Mouse (Mus musculus) urinary bladder, postnatal 36 days (tissue): ENCODE measurements around the gene Cd80.
"Not testable (repeated sequence)": the region's sequence is repeated elsewhere in the genome, so short reads cannot be mapped to it uniquely, and the experiment has no call there.

Experiments
- DNase-seq, 2 experiments: peaks; one replicate each; pipeline ENCODE4 v3.0.0; 2022; ENCODE audit warnings: low spot score in 2 of 2, mixed read lengths in 1 of 2

The Cd80 gene

DNA sequence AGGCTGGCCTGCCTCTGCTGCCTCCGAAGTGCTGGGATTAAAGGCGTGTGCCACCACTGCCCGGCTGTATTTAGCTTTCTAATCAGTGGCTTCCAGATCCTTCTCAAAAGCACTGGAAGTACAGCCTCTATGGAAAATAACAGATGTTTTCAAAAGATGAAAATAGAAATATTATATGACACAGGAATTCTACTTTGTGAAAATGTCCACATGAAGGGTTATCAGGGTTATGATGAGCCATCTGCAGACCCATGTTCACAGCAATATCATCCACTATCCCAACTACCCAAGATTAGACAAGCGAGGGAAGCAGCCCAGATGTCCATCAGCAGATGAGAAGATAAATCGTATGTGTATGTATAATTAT lies 17.1 kb downstream of the Cd80 start:
- no peak for DNase-seq

DNA sequence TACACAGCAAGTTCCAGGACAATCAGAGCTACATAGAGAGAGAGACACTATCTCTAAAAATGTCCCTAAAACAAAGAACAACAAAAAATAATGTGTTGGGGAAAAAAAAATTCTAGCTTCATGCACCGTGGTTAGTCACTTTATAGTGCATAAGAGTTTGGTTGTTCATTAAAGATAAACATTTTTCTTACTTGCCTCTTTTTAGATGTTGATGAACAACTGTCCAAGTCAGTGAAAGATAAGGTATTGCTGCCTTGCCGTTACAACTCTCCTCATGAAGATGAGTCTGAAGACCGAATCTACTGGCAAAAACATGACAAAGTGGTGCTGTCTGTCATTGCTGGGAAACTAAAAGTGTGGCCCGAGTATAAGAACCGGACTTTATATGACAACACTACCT lies 18.3 kb downstream of the Cd80 start:
- no peak for DNase-seq

GRCm38 (mm10) chr16:38474677-38475286 lies 19.4 kb downstream of the Cd80 start:
- DNase-seq, result no peak

DNA sequence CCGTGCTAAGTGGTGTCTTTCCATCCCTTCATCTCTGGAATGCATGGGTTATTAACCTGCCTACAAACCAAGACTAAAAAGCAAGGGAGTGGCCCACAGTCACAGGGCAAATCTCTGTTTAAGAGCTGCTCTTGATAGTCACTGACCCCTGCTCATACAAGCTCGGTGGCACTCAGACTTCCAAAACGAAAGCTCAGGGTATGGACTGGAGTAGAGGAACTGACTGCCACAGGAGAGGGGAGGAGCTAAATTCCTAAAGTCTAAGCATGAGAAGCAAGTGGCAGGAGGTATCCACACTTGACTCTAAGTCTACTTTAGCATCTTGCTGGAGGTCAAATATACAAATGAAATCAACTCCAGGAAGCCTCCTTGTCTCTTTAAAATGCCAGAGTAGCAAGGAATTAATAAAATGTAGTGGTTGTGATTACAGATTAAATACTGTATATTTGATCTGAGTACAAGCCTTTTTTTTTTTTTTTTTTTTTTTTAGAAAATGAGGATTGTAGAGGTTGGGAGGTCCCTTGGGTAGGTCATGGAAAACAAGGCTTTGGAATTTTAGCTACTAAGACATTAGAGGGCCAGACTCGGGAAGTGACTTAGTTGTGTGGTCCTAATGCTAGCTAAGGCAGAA lies 20.4 kb downstream of the Cd80 start:
- no peak for DNase-seq

DNA sequence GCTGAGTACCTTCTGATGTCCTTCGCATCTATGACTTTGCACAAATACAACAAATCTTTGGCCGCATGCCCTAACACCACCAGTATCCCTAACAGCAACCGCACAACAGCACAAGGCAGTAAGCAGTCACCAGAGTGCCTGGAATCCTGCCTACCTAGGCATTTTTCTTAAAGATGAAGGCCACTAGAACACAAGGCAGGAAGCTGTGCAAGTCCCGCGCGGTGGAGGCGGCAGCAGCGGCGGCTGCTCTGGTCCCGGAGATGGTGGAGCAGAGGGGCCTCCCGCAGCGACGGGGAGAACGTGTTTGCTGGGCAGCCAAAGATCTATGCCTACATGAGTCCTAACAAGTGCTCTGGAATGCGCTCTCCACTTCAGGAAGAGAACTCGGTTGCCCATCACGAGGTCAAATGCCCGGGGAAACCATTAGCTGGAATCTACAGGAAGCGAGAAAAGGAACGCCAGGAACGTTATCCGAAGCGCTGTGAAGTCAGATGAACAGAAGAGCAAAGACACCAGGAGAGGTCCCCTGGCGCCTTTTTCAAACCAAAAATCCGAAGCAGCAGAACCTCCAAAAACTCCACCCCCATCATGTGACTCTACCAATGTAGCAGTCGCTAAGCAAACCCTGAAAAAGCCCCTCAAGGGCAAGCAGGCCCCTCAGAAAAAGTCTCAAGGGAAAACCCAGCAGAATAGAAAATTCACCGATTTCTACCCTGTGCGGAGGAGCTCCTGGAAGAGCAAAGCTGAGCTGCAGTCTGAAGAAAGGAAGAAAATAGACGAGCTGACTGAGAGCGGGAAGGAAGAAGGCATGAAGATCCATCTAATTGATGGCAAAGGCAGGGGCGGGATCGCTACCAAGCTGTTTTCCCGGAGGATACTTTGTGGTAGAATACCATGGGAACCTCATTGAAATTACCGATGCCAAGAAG lies 21.2 kb downstream of the Cd80 start:
- peak in 1 of 2 experiments; percentile 7 for DNase-seq

DNA sequence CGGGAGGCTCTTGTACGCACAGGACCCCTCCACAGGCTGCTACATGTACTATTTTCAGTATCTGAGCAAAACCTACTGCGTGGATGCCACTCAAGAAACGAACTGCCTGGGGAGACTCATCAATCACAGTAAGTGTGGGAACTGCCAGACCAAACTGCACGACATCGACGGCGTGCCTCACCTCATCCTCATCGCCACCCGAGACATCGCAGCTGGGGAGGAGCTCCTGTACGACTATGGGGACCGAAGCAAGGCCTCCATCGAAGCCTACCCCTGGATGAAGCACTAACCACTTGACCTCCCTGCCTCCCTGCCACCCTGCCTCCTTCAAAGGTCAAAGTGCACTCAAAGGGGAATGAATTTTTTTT lies 21.9 kb downstream of the Cd80 start:
- DNase-seq, result not testable (repeated sequence)

DNA sequence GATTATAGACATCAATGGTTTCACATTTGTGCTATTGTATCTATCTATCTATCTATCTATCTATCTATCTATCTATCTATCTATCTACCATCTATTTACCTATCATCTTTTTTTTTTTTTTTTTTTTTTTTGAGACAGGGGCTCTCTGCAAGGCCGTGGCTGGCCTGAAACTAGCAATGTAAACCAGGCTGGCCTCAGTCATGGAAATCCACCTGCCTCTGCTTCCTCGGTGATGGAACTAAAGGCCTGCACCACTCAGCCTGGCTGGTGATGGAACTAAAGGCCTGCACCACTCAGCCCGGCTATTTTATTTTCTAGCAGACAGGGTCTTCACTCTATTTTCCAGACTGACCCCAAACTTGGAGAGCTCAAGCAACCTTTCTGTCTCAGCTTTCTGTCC lies 22.9 kb downstream of the Cd80 start:
- DNase-seq, result no peak

DNA sequence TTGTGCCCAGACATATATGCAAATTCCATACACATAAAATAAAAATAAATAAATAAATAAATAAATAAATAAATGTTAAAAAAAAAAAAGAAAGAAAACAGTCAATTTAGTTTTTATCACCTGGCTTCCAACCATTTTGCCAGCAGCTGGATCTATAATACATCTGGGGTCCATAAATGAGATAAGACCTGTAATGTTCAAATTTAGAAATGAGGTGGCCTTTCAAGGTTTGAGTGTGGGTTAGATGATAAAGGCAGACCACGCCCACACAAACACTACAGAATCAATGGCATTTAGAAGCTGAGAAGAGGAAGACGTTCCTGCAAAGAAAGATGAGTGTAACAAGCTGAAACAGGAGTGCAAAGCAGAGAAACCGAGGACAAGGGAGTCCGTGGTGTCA lies 26.0 kb downstream of the Cd80 start:
- DNase-seq, result no peak

DNA sequence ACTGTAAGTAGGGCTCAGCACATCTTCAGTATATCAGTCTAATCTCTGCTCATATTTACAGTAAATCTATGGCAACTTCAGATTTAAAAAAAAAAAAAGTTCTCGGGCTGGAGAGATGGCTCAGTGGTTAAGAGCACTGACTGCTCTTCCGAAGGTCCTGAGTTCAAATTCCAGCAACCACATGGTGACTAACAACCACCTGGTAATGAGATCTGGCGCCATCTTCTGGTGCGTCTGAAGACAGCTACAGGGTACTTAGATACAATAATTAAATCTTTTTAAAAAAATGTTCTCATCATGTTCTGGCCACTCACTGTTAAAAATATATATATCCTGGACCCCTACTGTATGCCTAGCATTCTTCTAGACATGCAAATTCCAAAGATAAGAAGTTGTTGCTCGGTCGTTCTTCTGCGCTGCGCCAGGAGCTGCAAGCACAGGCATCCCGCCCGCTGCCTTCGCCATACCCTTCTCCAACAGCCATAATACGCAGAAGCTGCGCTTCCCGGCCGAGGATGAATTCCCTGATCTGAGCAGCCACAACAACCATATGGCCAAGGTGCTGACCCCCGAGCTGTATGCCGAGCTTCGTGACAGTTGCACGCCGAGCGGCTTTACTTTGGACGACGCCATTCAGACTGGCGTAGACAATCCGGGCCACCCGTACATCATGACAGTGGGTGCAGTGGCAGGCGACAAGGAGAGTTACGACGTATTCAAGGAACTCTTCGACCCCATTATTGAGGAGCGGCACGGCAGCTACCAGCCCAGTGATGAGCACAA lies 27.6 kb downstream of the Cd80 start:
- peak in 1 of 2 experiments; percentile 25 for DNase-seq

DNA sequence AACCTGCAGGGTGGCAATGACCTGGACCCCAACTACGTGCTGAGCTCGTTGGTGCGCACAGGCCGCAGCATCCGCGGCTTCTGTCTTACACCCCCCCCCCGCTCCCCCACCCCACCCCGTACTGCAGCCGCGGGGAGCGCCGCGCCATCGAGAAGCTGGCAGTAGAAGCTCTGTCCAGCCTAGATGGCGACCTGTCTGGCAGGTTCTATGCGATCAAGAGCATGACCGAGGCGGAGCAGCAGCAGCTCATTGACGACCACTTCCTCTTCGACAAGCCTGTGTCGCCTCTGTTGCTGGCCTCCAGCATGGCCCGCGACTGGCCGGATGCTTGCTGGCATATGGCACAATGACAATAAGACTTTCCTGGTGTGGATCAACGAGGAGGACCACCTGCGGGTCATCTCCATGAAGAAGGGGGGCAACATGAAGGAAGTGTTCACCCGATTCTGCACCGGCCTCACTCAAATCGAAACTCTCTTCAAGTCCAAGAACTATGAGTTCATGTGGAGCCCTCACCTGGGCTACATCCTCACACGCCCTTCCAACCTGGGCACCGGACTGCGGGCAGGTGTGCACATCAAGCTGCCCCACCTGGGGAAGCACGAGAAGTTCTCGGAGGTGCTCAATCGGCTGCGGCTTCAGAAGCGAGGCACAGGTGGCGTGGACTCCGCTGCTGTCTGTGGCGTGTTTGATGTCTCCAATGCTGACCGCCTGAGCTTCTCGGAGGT lies 28.4 kb downstream of the Cd80 start:
- peak in 1 of 2 experiments; percentile 16 for DNase-seq

- no peak for DNase-seq
Observed at GRCm38 (mm10) chr16:38492551-38492950, 37.2 kb downstream of the Cd80 start.

DNA sequence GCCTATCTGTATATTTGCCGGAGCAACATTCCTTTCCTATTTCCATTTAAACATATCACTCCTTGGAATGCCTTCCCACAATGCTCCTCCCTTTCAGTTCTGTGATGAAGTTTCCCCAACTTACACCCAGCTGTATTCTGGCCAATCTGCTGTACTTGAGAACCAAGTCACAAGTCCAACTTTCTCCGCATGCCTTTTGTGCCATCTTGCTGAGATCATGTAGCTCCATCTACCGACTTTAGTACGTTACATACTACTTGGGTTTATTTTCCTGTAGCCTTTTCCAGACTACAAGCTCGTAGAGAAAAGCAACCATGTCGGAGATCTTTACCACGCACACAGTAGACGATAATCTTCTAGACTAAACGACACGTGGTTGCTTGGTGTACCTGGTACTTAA lies 38.5 kb downstream of the Cd80 start:
- no peak for DNase-seq

- DNase-seq, result no peak
Observed at GRCm38 (mm10) chr16:38496604-38497140, 41.3 kb downstream of the Cd80 start.

- DNase-seq, result no peak
Observed at GRCm38 (mm10) chr16:38502469-38502868, 47.1 kb downstream of the Cd80 start.

DNA sequence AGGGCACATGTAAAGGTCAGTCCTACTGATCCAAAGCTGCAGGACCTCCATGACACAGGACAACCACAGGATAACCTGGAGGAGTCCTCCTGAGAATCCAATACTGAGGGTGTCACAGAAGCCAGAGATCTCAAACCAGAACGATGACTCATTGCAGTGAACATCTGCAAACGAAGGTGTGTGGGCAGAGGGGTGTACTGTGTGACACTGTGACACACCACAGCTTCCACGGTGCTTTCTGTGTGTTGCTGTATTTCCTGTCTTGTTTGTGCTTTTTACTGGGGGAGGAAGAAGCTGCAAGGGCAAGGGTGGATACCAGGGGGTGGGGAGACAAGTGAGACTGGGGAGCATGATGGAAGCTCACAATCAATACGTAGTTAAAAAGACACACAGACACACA lies 48.2 kb downstream of the Cd80 start:
- DNase-seq, result no peak

DNA sequence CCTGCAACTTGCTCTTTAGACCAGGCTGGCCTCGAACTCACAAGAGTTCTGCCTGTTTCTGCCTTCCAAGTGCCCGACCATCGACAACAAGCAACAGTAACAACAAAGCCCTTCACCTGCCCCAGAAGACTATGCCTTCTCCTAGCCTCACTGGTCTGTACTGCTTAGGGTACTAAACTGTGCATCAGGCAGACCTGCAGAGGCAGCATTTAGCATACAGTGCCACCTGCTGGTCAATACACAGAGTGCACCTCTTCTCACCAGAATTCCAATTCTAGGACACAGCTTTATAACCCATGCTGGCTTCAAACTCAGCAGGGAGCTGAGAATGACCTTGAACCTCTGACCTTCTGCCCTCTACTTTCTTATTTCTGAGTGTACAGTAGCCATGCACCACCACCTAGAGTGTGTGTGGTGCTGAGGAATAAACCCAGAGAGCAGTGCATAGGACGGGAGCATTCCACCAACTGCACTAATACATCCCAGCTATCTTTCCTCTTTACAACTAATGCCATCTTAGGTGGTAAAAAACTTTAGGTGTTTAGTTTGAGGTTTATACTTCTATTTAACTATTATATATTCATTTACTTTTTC lies 50.8 kb downstream of the Cd80 start:
- peak; percentile 43 to 55 for DNase-seq

- DNase-seq, result no peak
Observed at GRCm38 (mm10) chr16:38510846-38511245, 55.5 kb downstream of the Cd80 start.

DNA sequence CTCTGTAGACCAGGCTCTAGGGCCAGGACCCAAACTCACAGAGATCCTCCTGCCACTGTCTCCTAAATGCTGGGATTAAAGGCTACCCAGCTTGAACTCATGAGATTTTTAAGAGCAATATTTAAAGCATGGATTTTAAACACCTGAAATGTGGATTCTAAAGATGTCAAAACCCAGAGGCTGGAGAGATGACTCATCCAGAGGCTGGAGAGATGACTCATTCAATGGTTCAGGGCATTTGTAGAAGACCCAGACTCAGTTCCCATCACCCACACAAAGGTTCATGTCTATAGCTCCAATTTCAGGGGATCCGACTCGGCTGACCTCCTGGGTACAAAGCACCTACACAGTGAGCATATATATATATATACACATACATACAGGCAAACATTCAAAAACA lies 63.8 kb downstream of the Cd80 start:
- DNase-seq, result no peak

- DNase-seq, result no peak
Observed at GRCm38 (mm10) chr16:38521211-38521987, 66.0 kb downstream of the Cd80 start.
